Mouse (Mus musculus): ENCODE results near the gene Rhbdd2. TPM values are rescaled to one million over a fixed set of nuclear protein-coding genes. Genes with fewer than 3 reads are reported as not detected.

Rhbdd2 gene
- total RNA-seq, 1 experiment = 15.7 TPM

DNA sequence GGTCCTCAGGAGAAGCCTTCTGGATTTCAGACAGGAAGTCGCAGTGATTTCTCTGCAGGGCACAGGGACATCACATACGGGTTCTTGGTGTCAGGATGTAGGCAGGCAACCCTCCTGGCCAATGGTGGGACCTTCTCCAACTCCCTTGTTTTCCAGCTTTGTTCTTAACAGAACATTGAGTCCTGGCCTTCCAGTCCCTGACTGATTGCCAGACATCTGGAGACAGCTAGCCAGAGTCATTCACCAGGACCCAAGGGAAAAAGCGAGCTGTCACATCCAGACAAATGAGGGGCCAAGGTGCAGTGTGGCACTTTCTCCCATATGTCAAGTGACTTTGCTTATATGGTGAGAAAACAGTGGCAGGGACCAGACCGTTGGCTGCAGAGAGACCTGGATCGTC lies 23.6 kb downstream of the Rhbdd2 start:
- Histone ChIP-seq H3K9me3 (ENCODE audit: control insufficient read depth, insufficient read depth, low read depth, low read length) (no peaks in the 10 kb centered on the region), H3K4me3 (ENCODE audit: insufficient read depth in 1 of 2, low read depth in 1 of 2, low read length in 2 of 2, poor library complexity in 1 of 2, severe bottlenecking in 1 of 2) (no peak overlapping the region), H3K36me3 (ENCODE audit: control insufficient read depth, insufficient read depth, low read length, poor library complexity, severe bottlenecking) (no peaks in the 10 kb centered on the region), H3K4me1 (ENCODE audit: control insufficient read depth in 2 of 2, insufficient read depth in 2 of 2, low read length in 2 of 2, poor library complexity in 1 of 2) (peaks cover 9 to 37% of the 10 kb centered on the region in 2 experiments), H3K27ac (ENCODE audit: insufficient read depth, low read depth, low read length, poor library complexity, severe bottlenecking) (peak overlapping the region; percentile 24; the same call in 1 of the 2 replicates), H3K9ac (ENCODE audit: insufficient read depth, low read depth, low read length, poor library complexity, severe bottlenecking) (no peak overlapping the region; the same call in 1 of the 2 replicates)
- in situ Hi-C loops (cut with MboI; ENCODE audit: low sequenced_read_pairs in 2 of 2, unreplicated experiment in 2 of 2) = no loop called here
- no peak for DNase-seq (ENCODE audit: low read depth, low spot score)
- TF ChIP-seq MAFK (IDR thresholded peaks at IDR 0.05; ENCODE audit: insufficient read depth, low read depth, low read length) (no peak), HCFC1 (IDR thresholded peaks at IDR 0.05; ENCODE audit: borderline replicate concordance, insufficient read depth, low read length) (no peak), ZNF384 (IDR thresholded peaks at IDR 0.05; ENCODE audit: low read depth, low read length) (no peak), CHD2 (IDR thresholded peaks at IDR 0.05; ENCODE audit: low read depth, low read length) (no peak), ZC3H11A (IDR thresholded peaks at IDR 0.05; ENCODE audit: borderline replicate concordance, low read depth, low read length) (no peak)

GRCm38 (mm10) chr5:135657128-135657527 lies 24.7 kb downstream of the Rhbdd2 start:
- in situ Hi-C loops (cut with MboI; ENCODE audit: low sequenced_read_pairs in 2 of 2, unreplicated experiment in 2 of 2) = no loop called here
- peak; percentile 81 for DNase-seq (ENCODE audit: low read depth, low spot score)
- peak overlapping the region; percentile 44 for H3K9ac ChIP-seq (ENCODE audit: insufficient read depth, low read depth, low read length, poor library complexity, severe bottlenecking)
- no peaks in the 10 kb centered on the region for H3K36me3 ChIP-seq (ENCODE audit: control insufficient read depth, insufficient read depth, low read length, poor library complexity, severe bottlenecking)
- peak overlapping the region; percentile 31 to 65; a peak in 3 of 4 replicates for H3K4me3 ChIP-seq (ENCODE audit: insufficient read depth in 1 of 2, low read depth in 1 of 2, low read length in 2 of 2, poor library complexity in 1 of 2, severe bottlenecking in 1 of 2)
- H3K4me1 ChIP-seq (ENCODE audit: control insufficient read depth in 2 of 2, insufficient read depth in 2 of 2, low read length in 2 of 2, poor library complexity in 1 of 2) = peaks cover 9 to 36% of the 10 kb centered on the region in 2 experiments
- H3K9me3 ChIP-seq (ENCODE audit: control insufficient read depth, insufficient read depth, low read depth, low read length) = no peaks in the 10 kb centered on the region
- H3K27ac ChIP-seq (ENCODE audit: insufficient read depth, low read depth, low read length, poor library complexity, severe bottlenecking) = peak overlapping the region; percentile 98
- no peak for TF ChIP-seq HCFC1 (IDR thresholded peaks at IDR 0.05; ENCODE audit: borderline replicate concordance, insufficient read depth, low read length)
- TF ChIP-seq ZC3H11A (IDR thresholded peaks at IDR 0.05; ENCODE audit: borderline replicate concordance, low read depth, low read length) = no peak
- no peak for TF ChIP-seq ZNF384 (IDR thresholded peaks at IDR 0.05; ENCODE audit: low read depth, low read length)

DNA sequence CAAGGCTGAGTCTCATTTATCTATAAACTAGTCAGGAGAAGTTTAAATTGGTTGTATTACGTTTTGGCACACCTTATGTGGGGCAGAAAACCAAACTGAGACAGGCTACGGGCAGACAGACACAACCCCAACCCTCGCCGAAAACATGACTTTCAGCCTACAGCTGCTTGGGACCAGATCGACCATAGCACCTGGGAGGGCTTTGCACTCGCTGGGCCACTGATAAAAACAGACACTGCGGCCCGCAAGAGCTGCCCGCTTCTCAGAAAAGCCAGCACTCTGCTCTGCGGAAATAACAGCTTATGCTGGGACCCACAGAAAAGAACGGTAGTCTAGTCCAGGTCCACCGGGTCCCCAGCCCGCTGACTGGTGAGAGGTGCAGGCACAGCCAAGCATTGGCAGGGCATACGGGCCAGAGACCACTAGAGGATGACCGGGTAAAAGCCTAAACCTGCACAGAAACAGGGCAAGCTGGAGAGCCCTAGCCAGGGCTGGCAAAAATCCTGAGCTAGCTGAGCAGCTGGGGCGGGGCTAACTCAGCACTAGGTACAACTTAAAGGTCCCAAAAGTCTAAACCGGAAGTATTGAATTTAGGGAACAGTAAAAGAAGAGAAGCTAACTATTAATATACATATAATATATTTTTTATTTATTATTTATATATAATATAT lies 25.4 kb downstream of the Rhbdd2 start:
- no peak for TF ChIP-seq CHD2 (IDR thresholded peaks at IDR 0.05; ENCODE audit: low read depth, low read length)
- TF ChIP-seq ZC3H11A (IDR thresholded peaks at IDR 0.05; ENCODE audit: borderline replicate concordance, low read depth, low read length) = no peak
- no peak for TF ChIP-seq ZNF384 (IDR thresholded peaks at IDR 0.05; ENCODE audit: low read depth, low read length)
- no peak for TF ChIP-seq HCFC1 (IDR thresholded peaks at IDR 0.05; ENCODE audit: borderline replicate concordance, insufficient read depth, low read length)
- no peak for TF ChIP-seq MAFK (IDR thresholded peaks at IDR 0.05; ENCODE audit: insufficient read depth, low read depth, low read length)
- H3K36me3 ChIP-seq (ENCODE audit: control insufficient read depth, insufficient read depth, low read length, poor library complexity, severe bottlenecking) = no peaks in the 10 kb centered on the region
- H3K4me1 ChIP-seq (ENCODE audit: control insufficient read depth in 2 of 2, insufficient read depth in 2 of 2, low read length in 2 of 2, poor library complexity in 1 of 2) = peaks cover 9 to 33% of the 10 kb centered on the region in 2 experiments
- H3K4me3 ChIP-seq (ENCODE audit: insufficient read depth in 1 of 2, low read depth in 1 of 2, low read length in 2 of 2, poor library complexity in 1 of 2, severe bottlenecking in 1 of 2) = peak overlapping the region; percentile 65 to 69
- peak; percentile 33 for DNase-seq (ENCODE audit: low read depth, low spot score)
- H3K27ac ChIP-seq (ENCODE audit: insufficient read depth, low read depth, low read length, poor library complexity, severe bottlenecking) = peak overlapping the region; percentile 82
- peak overlapping the region; percentile 76 for H3K9ac ChIP-seq (ENCODE audit: insufficient read depth, low read depth, low read length, poor library complexity, severe bottlenecking)
- no peaks in the 10 kb centered on the region for H3K9me3 ChIP-seq (ENCODE audit: control insufficient read depth, insufficient read depth, low read depth, low read length)
- in situ Hi-C loops (cut with MboI; ENCODE audit: low sequenced_read_pairs in 2 of 2, unreplicated experiment in 2 of 2) = no loop called here

DNA sequence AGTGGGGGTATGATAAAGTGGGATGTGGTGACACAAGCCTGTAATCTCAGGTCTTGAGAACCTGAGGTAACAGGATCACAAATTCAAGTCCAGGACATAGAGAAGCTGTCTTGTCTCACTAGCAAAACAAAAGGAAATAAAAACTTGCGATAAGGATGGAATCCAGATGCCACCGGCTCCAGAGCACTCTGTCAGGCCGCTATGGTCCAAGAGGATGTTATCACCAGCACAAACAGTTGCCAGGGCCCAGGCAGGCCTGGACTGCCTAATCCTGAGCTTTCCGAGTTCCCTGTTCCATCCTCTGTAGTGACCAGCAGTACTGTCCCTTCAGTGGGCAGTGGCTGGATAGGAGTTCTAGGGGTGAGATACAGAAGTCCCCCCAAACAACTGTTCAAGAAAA lies 27.5 kb downstream of the Rhbdd2 start:
- TF ChIP-seq HCFC1 (IDR thresholded peaks at IDR 0.05; ENCODE audit: borderline replicate concordance, insufficient read depth, low read length) (no peak), CHD2 (IDR thresholded peaks at IDR 0.05; ENCODE audit: low read depth, low read length) (no peak), MAFK (IDR thresholded peaks at IDR 0.05; ENCODE audit: insufficient read depth, low read depth, low read length) (no peak), ZNF384 (IDR thresholded peaks at IDR 0.05; ENCODE audit: low read depth, low read length) (no peak), ZC3H11A (IDR thresholded peaks at IDR 0.05; ENCODE audit: borderline replicate concordance, low read depth, low read length) (no peak)
- no peak overlapping the region; the same call in 1 of the 2 replicates for H3K27ac ChIP-seq (ENCODE audit: insufficient read depth, low read depth, low read length, poor library complexity, severe bottlenecking)
- H3K4me3 ChIP-seq (ENCODE audit: insufficient read depth in 1 of 2, low read depth in 1 of 2, low read length in 2 of 2, poor library complexity in 1 of 2, severe bottlenecking in 1 of 2) = no peak overlapping the region
- no peaks in the 10 kb centered on the region for H3K9me3 ChIP-seq (ENCODE audit: control insufficient read depth, insufficient read depth, low read depth, low read length)
- H3K9ac ChIP-seq (ENCODE audit: insufficient read depth, low read depth, low read length, poor library complexity, severe bottlenecking) = no peak overlapping the region
- DNase-seq (ENCODE audit: low read depth, low spot score) = no peak
- H3K36me3 ChIP-seq (ENCODE audit: control insufficient read depth, insufficient read depth, low read length, poor library complexity, severe bottlenecking) = no peaks in the 10 kb centered on the region
- in situ Hi-C loops (cut with MboI; ENCODE audit: low sequenced_read_pairs in 2 of 2, unreplicated experiment in 2 of 2) = no loop called here
- H3K4me1 ChIP-seq (ENCODE audit: control insufficient read depth in 2 of 2, insufficient read depth in 2 of 2, low read length in 2 of 2, poor library complexity in 1 of 2) = peaks cover 10 to 32% of the 10 kb centered on the region in 2 experiments

Data from ES-E14 (cell line).